Mouse (Mus musculus) brain, adult 2 months (tissue): Measurements from ENCODE around the gene Ppp3r2.

Experiments
- DNase-seq: peaks from one replicate; pipeline ENCODE4 v3.0.0; 2011; ENCODE audit warnings: low read depth, low spot score

Ppp3r2 gene

DNA sequence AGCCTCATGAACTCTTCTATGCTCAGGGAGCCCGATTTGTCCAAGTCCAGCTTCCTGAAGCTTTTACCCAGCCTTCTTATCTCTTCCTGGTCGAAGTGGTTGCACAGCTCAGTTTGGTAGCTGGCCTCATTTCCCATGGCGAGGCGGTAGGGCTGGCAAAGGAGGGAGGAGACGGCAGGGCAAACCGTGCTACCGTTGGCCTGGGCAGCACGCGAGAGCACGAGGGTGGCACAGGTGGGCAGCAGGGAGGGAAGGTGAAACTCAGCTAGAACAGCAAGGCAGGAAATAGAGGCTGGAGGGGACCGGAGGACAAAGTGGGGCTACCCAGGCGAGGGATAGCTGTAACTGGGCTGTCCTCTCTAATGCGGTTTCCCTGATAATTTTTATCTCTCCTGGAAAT is at the start of gene Ppp3r2:
Gene Ppp3r2, minus strand, starts transcription at position 213 of the 400 bp plus-strand sequence.
- no peak for DNase-seq

DNA sequence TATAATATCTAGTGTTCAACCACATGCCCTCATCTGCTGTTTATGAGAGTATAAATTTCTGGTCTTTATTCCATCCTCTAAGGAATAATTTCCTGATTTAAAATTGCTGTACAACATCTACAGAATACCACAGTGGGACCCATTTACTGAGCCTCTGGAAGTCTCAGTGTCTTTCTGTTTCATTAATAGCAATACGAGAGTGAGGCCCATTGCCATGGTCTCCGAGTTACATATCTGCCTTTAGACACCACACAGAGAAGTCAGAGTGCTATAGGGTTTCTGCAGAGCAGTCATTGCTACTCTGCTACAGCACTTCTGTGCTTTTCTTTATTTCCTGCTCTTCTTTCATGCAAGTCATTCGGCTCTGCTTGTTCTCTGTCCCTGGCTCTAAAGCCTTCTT is 47.5 kb upstream of the Ppp3r2 start:
- DNase-seq = no peak

DNA sequence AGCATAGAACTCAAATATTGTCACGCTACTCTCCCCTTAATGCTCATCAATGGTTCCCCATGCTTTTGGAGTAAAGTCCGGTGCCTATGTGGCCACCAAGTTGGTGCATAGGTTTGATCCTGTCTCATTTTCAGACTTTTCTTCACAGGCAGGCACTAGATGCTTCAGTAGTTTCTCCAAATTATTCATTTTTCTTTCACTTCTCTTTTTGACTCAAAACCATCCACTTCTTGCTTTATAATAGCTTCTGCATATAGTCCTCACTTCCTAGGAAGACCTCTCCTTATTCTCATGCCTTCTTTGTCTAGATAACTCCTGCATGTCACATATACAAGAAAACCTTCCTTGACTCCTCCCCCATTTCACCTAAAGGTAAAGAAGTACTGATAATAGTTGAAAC is 42.1 kb upstream of the Ppp3r2 start:
- no peak for DNase-seq

DNA sequence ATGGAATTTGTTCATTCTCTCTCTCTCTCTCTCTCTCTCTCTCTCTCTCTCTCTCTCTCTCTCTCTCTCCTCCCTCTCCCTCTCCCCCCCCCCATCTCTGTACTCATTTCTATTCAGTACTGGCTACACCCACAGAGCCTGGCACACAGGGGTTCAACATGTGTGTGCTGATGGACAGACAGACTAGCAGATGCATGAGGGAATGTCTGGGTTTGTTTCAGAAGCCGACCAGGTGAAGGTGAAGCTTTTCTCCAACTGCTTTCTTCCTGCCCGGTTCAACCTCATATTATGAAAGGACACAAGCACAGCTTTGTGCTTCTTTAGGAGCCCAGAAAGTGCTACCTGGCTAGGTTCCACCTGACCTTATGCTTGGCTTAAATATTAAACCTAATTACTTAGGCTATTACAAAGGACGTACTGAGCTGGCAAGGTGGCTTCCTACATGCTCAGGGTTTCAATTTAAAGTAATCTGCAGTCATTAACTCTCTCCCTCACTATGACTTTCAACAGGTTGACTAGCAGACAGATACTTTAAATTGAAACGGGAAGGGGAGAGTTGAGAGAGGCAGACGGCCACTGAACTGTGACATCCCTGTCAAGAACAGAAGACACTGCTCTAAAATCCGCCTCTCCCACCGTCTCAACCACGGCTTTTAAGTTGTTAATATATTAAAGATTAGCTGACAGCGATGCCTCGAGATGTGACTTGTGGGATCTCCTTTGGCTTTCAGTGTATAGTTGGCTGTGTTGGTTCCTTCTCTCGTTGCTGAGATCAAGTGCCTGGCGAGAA is 9.8 kb upstream of the Ppp3r2 start:
- DNase-seq = no peak

DNA sequence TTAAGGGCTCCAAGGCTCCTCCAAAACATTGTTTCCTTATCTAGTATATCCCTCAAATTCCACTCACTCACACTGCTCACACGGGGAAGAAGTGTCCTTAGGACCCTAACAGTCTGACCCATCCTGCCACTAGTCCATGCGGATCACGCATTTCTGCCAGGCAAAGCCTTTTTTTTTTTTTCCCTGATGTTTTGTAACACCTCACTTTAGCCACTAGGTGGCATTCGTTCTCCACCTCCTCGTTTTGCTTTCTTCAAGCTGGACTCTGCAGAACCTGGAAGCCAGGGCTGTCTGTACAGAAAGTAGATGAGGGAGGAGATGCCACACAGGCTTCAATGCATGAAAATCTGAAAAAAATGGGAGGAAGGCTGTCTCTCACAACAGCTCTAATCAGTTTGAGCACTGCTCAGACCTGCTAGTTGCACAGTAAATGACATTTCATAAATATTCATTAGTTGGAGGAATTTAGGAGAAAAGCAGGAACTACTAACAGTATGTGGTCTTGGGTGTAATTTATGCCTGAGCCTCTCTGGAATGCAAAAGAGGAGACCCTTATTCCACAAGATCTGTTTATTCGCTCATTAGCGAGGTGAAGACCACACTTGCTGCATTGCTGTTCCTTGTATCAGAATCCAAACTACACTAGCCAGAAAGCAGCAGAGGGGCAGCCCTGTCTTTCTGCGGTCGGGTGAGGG is 6.9 kb upstream of the Ppp3r2 start:
- peak; percentile 89 for DNase-seq

DNA sequence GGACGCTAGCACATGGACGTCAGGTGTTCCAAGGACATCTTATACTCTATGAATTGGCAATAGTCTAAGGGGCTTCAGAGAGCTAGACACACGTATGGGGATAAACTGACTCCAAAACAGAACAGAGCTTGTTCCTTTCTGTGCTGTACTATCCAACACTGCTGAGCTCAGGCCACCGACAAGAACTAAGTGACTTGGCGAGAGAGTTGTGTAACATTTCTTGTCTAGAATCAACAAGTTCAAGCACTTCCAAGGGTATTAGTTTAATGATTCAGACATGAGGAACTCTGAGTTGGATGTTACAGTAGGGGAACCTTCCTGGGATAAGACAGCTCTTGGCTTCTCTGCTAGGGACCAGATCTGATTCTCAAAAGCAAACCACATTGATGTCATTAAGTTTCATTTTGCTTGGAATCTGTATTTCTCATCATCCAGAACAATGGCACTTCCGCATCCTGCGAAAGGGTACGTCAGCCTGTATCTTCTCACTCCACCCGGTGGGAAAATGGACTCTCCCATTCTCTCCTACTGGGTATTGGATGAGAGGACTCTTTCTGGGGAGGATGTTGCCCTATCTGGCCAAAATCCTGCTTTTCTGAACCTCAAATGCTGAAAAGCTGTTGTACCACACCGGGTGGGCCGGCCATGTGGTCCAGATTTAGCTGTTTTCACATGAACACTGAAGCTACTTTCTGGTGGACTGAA is 1.5 kb downstream of the Ppp3r2 start:
- no peak for DNase-seq

DNA sequence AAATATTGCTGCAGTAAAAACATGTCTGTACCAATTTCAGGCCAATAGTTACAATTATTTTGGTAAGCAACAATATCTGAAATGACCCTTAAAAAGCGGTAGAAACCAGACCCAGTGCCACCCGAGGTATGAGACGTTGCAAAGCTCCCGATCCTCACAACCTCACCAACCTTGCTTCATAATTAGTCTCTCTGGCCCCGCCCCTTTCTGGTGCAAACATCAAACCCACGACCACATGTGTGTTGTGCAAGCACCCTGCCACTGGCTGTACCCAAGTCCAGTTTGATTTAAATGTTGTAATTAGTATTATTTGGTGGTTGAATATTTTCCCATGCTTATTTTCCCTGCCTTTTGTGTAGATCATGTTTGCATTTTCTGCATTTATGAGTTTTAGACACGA is 5.0 kb downstream of the Ppp3r2 start:
- no peak for DNase-seq

DNA sequence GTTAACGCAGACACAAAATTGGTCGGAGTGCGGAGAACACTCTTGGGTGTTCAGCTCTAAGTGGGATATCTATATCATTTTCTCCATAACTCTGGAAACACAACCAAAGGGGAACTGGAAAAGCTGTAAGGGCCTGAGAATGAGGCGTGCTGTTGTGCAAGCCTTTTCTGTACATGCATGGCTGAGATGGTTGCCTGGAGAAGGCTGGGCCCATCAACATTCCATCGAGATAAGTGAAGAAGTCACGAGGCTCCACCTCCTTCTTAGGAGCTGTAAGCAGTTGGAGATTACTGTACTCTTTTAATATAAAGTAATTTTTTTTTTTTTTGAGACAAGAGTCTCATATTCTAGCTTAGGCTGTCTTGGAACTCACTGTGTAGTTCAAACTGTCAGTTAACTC is 5.8 kb downstream of the Ppp3r2 start:
- no peak for DNase-seq

DNA sequence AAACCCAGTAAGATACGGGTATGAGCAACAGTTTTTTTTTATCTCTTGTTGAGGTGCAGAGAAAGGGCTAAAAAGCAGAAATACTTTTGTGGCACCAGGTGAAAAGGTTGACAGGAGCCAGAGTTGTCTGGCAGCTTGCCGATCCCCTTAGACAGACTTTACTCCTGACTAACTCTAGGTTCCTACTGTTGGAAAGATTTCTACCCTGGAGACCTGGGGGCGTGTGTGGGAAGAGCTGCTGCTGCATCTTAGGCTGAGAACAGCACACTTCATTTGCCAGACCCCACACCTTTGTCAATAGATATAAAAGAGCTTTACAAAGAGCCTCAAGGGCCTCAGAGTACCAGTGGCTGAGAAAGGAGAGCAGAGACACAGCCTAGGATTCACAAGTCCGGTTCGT is 17.0 kb downstream of the Ppp3r2 start:
- peak; percentile 56 for DNase-seq

DNA sequence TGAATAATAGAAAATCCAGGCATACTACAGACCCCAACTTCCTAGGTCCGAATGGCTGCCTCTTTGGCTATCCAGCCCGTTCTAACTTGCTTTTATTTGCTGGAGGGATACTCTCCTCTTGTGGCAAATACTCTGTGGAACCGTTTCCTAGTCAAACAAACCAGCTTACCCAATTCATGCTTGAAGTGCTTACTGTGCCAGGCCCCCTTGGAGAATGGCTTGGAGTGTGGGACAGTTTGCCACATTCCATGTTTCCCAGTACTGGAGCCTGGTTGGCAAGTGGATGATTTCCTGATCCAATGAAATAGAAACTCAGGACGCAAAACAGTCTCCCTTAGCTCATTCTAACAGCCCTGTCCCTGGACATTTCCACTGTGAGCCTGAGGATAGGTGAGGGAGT is 19.6 kb downstream of the Ppp3r2 start:
- DNase-seq = no peak

DNA sequence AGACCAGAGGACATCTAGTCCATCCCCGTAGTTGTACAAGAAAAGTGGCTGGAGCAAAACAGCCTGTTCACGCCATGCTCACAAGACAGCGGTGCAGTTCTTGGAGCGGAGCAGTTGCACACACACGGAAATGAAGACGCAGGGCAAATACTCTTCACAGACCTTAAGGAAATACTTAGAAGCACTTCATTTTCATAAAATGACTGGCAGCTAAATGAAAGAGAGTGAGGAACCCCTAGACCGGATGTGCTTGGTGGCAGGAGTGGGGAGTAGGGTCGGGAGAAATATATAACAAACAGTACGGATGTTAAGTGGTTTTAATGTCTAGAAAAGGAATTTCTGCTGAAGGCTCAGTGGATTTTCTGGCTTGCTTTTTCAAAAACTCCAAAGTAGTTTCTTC is 20.2 kb downstream of the Ppp3r2 start:
- no peak for DNase-seq

DNA sequence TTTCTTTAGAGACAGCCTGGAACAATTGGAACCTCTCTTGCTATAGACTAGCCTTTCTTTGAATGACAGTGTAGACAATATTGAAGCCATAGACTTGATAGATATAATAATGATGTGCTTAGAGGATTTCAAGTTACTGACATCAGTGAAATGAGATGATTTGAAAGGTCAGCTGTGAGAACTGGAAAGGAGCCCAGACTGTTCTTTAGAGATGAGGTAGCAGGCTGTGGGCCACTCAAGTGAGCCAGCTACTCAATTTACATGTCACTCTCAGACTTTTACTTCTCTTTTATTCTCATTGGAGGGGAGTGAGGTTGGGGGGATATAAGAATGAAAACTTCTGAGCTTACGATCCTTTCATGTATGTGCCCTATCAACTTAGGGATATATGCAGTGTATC is 22.4 kb downstream of the Ppp3r2 start:
- peak; percentile 31 for DNase-seq

DNA sequence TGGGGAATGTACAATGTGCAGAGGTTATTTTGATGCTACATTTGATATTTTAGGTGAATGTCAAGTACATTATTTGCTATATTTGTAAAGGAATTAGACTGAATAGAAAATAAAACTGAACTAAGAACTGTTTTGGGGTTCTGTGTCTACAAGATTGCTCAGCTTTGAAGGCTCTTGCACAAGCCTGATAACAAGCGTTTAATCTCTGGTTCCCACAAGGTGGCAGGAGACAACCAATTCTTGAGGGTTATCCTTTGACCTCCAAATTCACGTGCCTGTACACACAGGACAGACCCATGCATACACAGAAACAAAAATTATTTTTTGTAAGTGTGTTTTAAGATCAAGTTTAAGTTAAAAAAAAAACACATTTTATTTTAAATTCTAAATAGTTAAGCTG is 41.9 kb downstream of the Ppp3r2 start:
- peak; percentile 14 for DNase-seq

DNA sequence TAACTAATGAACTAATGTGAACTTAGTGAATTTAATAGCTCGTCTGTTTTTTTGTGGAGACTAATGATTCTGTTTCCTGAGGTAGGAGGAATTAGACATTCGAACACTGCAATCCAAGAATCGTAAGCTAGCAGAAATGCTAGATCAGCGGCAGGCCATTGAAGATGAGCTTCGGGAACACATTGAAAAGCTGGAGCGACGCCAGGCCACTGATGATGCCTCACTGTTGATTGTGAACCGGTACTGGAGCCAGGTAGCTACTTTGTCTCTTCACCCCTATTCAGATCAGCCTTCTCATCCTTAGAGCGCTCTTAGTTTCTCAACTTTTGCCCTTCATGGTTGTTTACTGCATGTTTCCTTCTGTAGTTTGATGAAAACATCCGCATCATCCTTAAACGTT is 44.0 kb downstream of the Ppp3r2 start:
- peak; percentile 17 for DNase-seq

DNA sequence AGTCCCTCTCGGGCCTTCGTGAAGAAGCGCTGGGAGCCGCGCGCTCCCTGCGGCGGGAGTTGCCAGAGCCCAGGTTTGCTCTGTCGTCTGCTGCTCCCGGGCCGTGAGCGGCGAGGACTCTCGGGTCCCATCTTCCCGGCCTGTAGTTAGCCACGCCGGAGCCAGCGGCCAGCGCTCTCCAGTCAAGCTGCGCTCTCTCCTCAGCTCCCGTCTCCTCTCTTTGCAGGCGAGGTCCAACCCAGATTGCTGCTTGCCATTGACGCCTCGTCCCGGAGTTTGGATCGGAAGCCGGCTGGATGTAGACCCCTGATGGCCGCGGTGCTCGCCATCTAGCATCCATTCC is 49.7 kb downstream of the Ppp3r2 start:
- no peak for DNase-seq

DNA sequence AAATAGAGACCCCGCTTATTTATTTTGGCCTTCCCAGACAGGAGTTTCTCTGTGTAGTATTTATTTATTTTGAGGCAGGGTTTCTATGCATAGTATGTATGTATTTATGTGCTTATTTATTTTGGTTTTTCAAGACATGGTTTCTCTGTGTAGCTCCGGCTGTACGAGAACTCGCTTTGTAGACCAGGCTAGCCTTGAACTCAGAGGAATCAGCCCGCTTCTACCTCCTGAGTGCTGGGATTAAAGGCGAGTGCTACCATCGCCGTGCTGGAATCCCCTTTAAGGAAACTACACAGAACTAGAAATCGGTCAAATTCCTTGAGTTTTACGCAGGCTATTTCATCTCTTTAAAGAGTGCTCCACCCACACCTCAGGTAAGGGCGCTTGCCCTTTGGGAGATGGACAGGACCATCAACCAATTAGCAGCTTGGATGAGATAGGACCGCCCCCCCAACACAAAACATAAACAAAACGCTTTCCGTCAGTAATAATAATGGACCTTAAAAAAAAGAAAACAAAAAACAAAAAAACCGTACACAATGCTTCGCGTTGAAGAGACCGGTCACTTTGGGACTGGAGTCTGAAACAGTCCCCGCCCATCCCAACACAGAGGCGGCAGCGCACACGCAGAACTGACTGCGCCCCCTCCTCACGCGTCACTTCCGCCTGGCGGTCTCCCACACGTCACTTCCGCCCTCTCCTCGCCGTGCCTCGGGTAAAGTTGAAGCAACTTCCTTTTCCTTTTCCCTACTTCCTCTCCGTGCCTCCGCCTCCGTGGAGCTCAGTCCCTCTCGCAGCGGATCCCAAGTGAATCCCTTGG is 50.3 kb downstream of the Ppp3r2 start, which contains the start of gene Rnf20:
Gene Rnf20, plus strand, starts transcription at position 688 of the 820 bp plus-strand sequence.
- DNase-seq = peak; percentile 99

DNA sequence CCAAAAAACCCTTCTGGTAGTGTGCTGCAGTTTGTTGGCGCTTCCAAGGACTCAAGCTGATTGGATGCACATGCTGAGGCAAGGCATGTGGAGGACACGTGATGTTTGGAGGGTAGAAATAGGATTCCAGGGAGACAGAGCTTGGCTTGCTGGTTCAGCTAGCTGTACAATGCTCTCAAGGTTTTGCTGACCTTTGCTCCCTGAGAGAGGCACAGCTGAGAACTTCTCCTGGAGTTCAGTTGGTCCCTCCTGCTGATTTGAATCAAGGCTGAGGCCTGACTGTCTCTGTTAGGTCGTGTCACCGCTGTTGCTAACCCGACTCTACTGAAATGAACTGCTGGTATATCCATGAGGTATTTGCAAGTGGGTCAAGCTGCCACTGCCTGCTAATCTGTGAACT is 52.9 kb downstream of the Ppp3r2 start:
- DNase-seq = no peak
